Mouse (Mus musculus) testis, adult 2 months (tissue): ENCODE measurements around the gene Ccdc63.

Source experiments
- CTCF ChIP-seq: fragments of 200-500 bp; IDR thresholded peaks from 2 replicates; pipeline ENCODE4 v1.5.1; 2012; ENCODE audit warnings: low read depth, mild to moderate bottlenecking, inconsistent platforms, low read length, moderate library complexity; ENCODE audit not compliant: control insufficient read depth, insufficient read depth, insufficient replicate concordance
- POLR2A ChIP-seq: fragments of 200-500 bp; IDR thresholded peaks from 2 replicates; pipeline ENCODE4 v1.6.1; 2012; ENCODE audit warnings: low read depth, mild to moderate bottlenecking, inconsistent platforms, low read length, moderate library complexity; ENCODE audit not compliant: control insufficient read depth

- TF ChIP-seq POLR2A (no peak), CTCF (no peak)
Measured at GRCm38 (mm10) chr5:122134395-122135289, 6.0 kb downstream of the Ccdc63 start.
